Mouse (Mus musculus) spleen, postnatal 10 days (tissue): ENCODE data around the gene Ifna6.

Experiments
- DNase-seq, 2 experiments: peaks; one replicate each; pipeline ENCODE4 v3.0.0; 2021 to 2022; ENCODE audit warnings: low spot score in 2 of 2

The Ifna6 gene

DNA sequence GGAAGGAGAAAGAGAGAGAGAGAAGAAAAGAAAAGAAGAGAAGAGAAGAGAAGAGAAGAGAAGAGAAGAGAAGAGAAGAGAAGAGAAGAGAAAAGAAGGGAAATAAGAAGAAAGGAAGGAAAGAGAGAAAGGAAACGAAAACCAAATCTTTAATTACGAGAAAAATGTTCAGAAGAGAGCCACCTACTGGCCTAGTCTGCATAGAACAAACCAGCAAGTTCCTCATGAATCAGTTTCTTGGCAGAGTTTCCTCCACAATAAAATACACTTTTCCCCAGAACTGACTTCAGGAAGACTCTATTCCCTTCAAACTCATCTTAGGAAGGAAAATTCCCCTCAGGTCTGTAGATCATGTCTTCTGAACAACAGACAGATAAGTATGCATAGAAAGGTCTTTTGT, 18.1 kb downstream of the Ifna6 start:
- DNase-seq = no peak

DNA sequence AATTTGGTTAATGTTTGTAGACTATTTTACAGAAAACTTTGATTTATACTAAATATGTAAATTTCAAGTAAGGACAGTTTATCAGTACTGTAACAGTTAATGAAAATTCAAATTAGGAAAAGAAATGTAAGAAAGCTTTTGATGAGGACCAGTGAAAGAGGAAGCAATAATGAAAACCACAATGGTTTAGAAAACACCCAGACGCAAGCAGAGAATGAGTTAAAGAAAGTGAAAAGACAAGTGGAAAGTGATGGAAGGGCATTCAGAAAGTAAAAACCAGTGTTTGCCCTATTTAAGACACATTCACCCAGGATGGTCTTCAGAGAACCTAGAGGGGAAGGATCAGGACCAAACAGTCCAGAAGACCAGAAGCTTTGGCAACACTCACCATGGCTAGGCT, 22.5 kb downstream of the Ifna6 start, which contains the start of gene Ifna1:
Ifna1 (plus strand) TSS at position 390 of the 400 bp plus-strand sequence.
- no peak for DNase-seq

DNA sequence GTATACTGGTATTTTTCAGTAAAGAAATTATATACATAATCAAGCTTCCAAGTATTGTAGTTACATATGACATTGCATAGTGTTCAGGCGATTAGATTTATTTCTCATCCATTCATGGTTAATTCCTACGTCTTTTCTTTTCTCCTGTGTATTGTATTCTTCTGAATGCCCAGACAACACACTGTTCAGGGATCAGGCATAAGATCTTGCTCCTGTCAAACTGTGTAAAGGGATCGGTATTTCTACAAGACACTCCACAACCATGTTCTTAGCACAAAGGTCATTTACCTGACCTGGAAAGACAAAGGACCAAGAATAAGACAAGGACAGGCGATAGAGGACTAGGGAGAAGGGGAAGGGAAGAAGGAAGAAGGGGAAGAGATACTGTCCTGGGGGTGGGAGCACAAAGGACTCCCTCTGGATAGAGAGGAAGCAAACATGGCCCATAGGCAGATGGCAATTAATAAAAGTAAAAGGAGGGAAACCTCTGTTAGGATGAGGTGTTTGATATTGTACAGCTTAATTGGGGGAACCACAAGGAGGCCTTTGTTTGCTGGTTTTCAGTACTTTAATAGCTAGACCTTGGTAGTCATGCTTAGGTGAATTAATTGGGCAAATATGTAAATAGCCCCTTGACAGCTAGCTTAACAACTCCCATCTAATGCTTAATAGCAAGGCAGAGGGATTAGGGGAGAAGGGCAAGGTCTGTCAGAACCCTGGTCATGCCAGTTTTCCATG, 24.0 kb downstream of the Ifna6 start:
- DNase-seq = no peak

DNA sequence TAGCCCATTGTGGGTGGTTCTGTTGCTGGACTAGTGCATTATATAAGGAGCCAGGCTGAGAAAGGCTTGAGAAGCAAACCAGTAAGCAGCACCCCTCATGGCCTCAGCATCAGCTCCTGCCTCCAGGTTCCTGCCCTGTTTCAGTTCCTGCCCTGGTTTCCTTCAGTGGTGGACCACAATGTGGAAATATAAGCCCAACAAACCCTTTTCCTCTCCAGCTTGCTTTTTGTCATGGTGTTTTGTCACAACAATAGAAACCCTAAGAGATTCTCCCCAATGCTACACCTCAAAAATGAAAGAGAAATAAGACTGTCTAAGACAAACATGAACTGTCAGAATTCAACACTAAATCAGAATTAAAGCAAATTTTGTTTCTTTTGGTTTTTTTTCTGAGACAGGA, 32.0 kb downstream of the Ifna6 start:
- no peak for DNase-seq

DNA sequence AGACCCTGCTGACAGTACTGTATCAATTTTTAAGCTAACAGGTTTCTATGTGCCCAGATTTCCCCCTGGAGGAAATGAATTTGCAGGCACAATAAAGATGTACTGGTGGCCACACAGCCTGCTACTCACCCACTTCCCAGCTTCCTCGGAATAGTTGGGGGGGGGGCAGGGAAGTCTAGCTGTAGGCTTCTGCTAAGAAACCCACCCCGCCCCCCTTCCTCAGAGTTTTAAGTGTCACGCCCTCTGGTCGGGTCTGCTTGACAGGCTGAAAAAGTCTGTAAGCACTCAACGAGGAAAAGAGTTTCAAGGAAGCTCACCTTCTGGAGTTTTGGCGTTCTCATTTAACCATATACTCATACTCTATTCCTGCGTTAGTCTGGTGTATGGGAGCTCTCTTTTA, 36.1 kb downstream of the Ifna6 start:
- DNase-seq = no peak

DNA sequence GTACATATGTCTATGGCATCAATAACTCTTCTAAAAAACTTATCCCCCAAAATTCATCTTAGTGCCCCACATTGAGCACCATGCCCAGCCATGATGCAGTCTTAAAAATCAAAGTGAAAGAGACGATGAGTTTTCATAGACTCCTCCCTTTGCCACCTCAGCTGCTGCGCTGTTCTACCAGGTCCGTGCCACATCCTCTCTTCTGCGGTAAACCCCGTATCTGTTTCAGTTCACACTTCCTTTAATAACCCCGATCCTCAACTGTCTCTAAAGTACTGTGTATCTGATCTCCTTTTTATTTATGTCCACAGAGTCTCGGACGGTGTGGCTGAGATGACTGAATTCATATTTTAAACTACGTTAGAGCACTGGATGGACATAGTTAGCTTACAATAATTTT, 37.4 kb downstream of the Ifna6 start:
- DNase-seq = peak in 1 of 2 experiments; percentile 58

DNA sequence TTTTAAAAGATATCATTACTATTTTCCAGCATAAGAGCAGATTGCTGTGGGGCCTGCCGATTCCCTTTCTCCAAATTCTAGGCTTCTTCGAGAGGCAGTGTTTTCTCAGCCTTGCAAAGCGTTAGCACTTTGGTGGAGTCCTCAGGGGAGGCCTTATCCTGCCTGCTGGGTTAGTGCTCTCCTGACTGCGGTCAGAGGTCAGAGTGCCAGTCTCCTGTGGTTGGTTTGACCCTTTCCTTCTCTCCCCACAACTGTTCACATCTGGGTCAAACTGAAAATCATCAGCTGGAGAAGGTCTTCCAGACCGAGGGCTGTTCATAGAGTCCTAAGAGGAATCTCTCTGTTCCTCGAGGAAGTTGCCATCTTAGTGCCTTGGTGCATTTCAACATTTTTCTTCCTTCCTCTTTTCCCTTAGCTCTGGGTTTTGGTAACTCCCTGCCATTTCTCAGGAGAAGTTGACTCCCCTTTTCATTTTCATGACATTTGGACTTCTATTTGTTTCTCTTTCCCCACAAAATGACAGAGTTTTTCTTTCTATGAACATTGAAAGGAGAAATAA, 37.9 kb downstream of the Ifna6 start:
- no peak for DNase-seq

DNA sequence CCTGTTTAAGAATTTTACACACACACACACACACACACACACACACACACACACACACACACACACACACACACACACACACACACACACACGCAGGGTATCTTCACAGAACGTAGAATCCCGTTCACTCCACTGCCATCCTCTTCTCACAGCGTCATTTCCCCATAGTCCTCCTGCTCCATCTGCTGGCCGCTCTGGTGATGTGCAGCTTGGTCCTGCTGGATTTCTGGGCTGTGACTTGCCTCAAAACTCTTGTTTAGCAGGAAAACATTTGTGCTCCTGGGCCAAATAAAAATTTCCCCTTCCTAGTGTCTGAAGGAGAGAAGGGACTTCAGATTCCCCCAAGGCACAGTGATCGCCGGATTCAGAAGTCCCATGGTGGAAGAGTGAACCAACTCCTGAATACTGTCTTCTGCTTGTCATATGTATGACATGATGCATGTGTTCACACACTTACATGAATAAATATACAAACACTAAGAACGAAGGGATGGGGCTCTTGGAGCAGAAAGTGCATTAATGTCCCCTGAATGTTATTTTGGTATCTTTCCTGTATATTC, 40.2 kb downstream of the Ifna6 start:
- peak; percentile 68 to 83 for DNase-seq

DNA sequence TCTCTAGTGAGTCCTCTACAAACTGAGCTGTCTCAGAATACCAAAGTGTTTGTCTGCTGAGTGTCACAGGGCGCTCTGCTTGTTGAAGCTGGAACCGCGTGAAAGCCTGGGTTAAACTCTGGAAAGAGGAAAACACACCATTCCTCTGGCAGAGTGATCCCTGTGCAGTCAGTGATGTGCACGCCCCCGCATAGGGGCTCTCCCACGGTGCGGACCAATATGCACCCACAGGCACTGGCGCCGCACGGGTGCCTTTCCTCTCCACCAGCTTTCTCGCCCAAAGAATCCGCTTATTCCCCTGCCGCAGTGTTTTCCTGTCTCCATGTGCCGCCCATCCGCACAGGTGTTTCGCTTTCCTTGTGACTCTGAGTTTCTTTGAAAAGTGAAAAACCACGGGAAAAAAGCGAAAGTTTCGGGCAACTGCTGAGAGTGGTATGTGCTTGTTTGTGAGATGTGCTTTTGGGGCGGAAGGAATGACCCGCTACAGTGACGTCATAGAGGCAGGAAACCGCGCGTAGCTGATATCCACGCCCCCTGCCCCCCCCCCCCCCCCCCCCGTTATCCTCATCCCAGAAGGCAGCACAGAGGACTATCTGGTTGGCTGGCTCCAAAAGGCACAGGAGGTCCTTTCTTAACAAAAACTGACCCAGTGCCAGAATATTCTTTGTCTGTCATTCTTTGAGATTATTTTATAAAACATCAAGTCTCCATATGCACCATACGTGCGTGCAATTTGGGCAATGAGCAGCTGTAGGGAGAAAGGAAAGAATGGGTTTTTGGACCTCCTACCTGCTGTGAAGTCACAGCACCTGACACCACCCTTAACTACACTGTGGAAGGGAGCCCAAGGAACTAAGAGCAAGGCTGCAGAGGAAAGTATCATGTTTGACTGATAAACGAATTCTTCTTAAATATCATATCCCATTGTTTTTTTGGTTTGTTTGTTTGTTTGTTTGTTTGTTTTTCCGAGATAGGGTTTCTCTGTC, 41.0 kb downstream of the Ifna6 start:
- peak; percentile 34 to 36 for DNase-seq

DNA sequence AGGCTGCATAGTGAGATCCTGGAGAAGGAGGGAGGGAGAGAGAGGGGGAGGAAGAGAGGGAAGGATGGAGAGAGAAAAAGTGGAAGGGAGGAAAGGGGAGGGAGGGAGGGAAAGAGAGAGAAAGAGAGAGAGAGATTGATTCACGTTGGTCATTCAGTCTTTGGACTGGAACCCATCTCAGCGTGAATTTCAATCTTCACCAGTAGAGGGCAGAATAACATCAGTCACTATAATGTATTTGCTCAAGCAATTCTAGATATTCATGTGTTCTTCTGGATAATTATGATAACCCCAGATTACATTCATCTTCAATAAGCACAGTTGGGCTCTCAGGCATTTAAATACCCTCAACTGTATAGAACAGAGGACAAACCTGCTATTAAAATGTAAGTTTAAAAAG, 45.5 kb downstream of the Ifna6 start:
- no peak for DNase-seq

DNA sequence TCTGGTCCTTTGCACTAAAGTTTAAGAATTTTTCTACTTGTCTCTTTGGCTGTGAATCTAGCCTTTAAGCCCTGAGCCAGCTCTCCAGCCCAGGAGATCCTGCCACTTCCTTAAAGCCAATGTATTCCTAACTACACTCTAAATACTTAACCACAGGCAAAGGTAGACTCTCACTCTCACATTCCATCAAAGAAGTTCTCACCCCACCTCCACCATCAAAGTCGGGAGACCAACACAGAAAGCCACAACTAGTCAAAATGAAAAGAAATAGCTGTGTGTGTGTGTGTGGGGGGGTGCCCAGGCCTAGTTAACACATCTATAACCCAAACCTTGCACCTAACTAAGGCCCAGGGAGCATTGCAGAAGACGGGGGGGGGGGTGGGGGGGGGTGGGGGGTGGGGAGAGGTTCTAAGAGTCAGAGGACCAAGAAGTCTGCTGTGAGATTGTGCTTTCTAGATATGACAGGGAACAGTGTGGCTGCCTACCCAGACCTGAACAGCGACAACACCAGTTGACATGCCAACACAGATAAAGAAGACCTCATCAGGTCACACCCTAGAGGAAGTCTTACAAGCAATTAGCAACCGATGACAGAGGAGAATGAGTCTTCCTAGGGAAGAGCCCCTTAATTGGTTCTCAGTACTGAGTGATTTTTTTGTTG, 48.3 kb downstream of the Ifna6 start:
- no peak for DNase-seq

DNA sequence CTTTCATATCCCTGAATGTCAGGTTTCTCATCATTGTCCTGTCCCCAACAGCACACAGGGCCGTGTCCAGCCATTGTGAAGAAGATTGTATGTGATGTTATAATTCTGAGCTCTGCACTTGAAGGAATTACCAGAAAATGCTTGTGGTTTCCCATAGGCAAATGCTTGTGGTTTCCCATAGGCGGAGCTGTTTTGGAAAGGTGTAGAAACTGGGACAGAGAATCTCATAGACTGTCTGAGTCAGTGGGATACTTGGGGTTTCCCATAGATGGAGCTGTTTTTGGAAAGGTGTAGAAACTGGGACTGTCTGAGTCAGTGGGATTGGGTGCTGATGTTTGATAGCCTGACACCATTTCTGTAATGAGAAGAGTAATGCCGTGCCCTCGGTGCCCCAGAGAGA, 49.3 kb downstream of the Ifna6 start:
- DNase-seq = no peak
